Mouse (Mus musculus) midbrain, embryonic 16.5 days (tissue): ENCODE measurements around the gene Hist1h3e. TPM values are rescaled to one million over a fixed set of nuclear protein-coding genes. Genes with fewer than 3 reads are reported as not detected.
"Not testable (repeated sequence)": the region's sequence is repeated elsewhere in the genome, so short reads cannot be mapped to it uniquely, and the experiment has no call there.

Experiments used
- ATAC-seq: fragments of 200-750 bp; cut with Nextera tagmentation; 2 replicates; pipeline ENCODE4 v1.8.0; 2017; ENCODE audit warnings: moderate TSS enrichment
- H3K27ac ChIP-seq: fragments of 300-500 bp; sonication (generic); 2 replicates; pipeline ENCODE4 v1.5.1; 2014; ENCODE audit warnings: mild to moderate bottlenecking, low read length, mixed read lengths
- H3K27me3 ChIP-seq: fragments of 300-500 bp; sonication (generic); 2 replicates; pipeline ENCODE4 v1.6.1; 2014; ENCODE audit warnings: low read depth, low read length, mixed read lengths; ENCODE audit not compliant: control insufficient read depth, insufficient read depth
- H3K36me3 ChIP-seq: fragments of 300-500 bp; sonication (generic); 2 replicates; pipeline ENCODE4 v1.6.1; 2014; ENCODE audit warnings: mild to moderate bottlenecking, low read length, moderate library complexity, mixed read lengths; ENCODE audit not compliant: control insufficient read depth, insufficient read depth
- H3K4me1 ChIP-seq: fragments of 300-500 bp; sonication (generic); 2 replicates; pipeline ENCODE4 v1.6.1; 2014; ENCODE audit warnings: mild to moderate bottlenecking, low read length, mixed read lengths; ENCODE audit not compliant: control insufficient read depth, insufficient read depth
- H3K4me2 ChIP-seq: fragments of 300-500 bp; sonication (generic); 2 replicates; pipeline ENCODE4 v1.6.1; 2014; ENCODE audit warnings: mild to moderate bottlenecking, low read length, mixed read lengths
- H3K4me3 ChIP-seq: fragments of 300-500 bp; sonication (generic); 2 replicates; pipeline ENCODE4 v1.5.1; 2014; ENCODE audit warnings: low read depth, mild to moderate bottlenecking, low read length, moderate library complexity, mixed read lengths
- H3K9ac ChIP-seq: fragments of 300-500 bp; sonication (generic); 2 replicates; pipeline ENCODE4 v1.6.1; 2014; ENCODE audit warnings: low read depth, low read length, mixed read lengths
- H3K9me3 ChIP-seq: fragments of 300-500 bp; sonication (generic); replicated peaks from 2 replicates; pipeline ENCODE4 v1.6.1; 2014; ENCODE audit warnings: mild to moderate bottlenecking, low read length, mixed read lengths; ENCODE audit not compliant: control insufficient read depth, poor library complexity, severe bottlenecking
- WGBS: fragments of 180-500 bp; shearing (Covaris S2); extraction: QIAGEN DNeasy Blood & Tissue Kit; methylation state at CpG from one replicate; pipeline ENCODE4 v1.1.7; 2014; 5-methylcytosine and 5-hydroxymethylcytosine counted together
- polyA plus RNA-seq: library from polyadenylated mRNA; unstranded; fragments of >200 nt; fragmentation: Nextera tagmentation; extraction: Ambion mirVana; gene quantifications from 2 replicates; pipeline ENCODE4 v1.2.1, GENCODE M21; 2015

The Hist1h3e gene
- polyA plus RNA-seq, 1 experiment from 2014 or later = 1.0 TPM

- Histone ChIP-seq H3K4me1 (peaks cover 26% of the 10 kb centered on the region), H3K9ac (peak overlapping the region; percentile 71), H3K27ac (peak overlapping the region; percentile 94), H3K4me3 (peak overlapping the region; percentile 54), H3K4me2 (peak overlapping the region; percentile 91)
- WGBS = 0% methylated on average over 15 of the region's 36 CpGs
- H3K27me3 ChIP-seq, H3K9me3 ChIP-seq, H3K36me3 ChIP-seq: not testable (repeated sequence)
- ATAC-seq = peak; percentile 91
These were observed 23.4 kb upstream of the Hist1h3e start for GRCm38 (mm10) chr13:23585442-23586098.

GRCm38 (mm10) chr13:23585029-23585441 lies 22.9 kb upstream of the Hist1h3e start:
- peak overlapping the region; percentile 91 for H3K4me2 ChIP-seq
- H3K4me3 ChIP-seq = peak overlapping the region; percentile 54
- peaks cover 26% of the 10 kb centered on the region for H3K4me1 ChIP-seq
- H3K27ac ChIP-seq = peak overlapping the region; percentile 94
- no peaks in the 10 kb centered on the region for H3K9me3 ChIP-seq
- no peak for ATAC-seq
- no peaks in the 10 kb centered on the region for H3K36me3 ChIP-seq
- under 1% methylated on average over 21 of the region's 21 CpGs for WGBS
- H3K9ac ChIP-seq = peak overlapping the region; percentile 71
- no peaks in the 10 kb centered on the region for H3K27me3 ChIP-seq

GRCm38 (mm10) chr13:23584331-23584730 lies 22.2 kb upstream of the Hist1h3e start:
- no peaks in the 10 kb centered on the region for H3K27me3 ChIP-seq

GRCm38 (mm10) chr13:23583387-23584068 lies 21.4 kb upstream of the Hist1h3e start:
- Histone ChIP-seq H3K36me3 (no peaks in the 10 kb centered on the region), H3K9ac (no peak overlapping the region), H3K4me2 (no peak overlapping the region), H3K9me3 (no peaks in the 10 kb centered on the region), H3K27ac (no peak overlapping the region), H3K4me1 (peaks cover 26% of the 10 kb centered on the region), H3K27me3 (no peaks in the 10 kb centered on the region), H3K4me3 (no peak overlapping the region)
- no peak for ATAC-seq

More at GRCm38 (mm10) chr13:23584331-23584730, 22.2 kb upstream of the Hist1h3e start:
- Histone ChIP-seq H3K9me3 (no peaks in the 10 kb centered on the region), H3K4me1 (peaks cover 26% of the 10 kb centered on the region), H3K4me3 (peak overlapping the region; percentile 54), H3K9ac (no peak overlapping the region; the same call in 1 of the 2 replicates), H3K27ac (peak overlapping the region; percentile 94), H3K4me2 (peak overlapping the region; percentile 91), H3K36me3 (no peaks in the 10 kb centered on the region)
- no peak for ATAC-seq

- peak overlapping the region; percentile 51 for H3K4me3 ChIP-seq
- H3K9ac ChIP-seq = peak overlapping the region; percentile 72
- no peaks in the 10 kb centered on the region for H3K36me3 ChIP-seq
- H3K4me2 ChIP-seq = peak overlapping the region; percentile 94
- H3K9me3 ChIP-seq = no peaks in the 10 kb centered on the region
- ATAC-seq = no peak
- peaks cover 26% of the 10 kb centered on the region for H3K4me1 ChIP-seq
- no peaks in the 10 kb centered on the region for H3K27me3 ChIP-seq
- H3K27ac ChIP-seq = peak overlapping the region; percentile 80
- 5% methylated on average over 6 of the region's 6 CpGs for WGBS
These were observed 20.3 kb upstream of the Hist1h3e start for GRCm38 (mm10) chr13:23582219-23583056.

GRCm38 (mm10) chr13:23581408-23582218 lies 19.4 kb upstream of the Hist1h3e start, which contains the start of gene Hist1h4d:
Gene Hist1h4d, plus strand, starts transcription at chr13:23581598.
- Histone ChIP-seq H3K36me3 (no peaks in the 10 kb centered on the region), H3K4me2 (peak within 1 kb of the TSS; percentile 94), H3K27ac (peak within 1 kb of the TSS; percentile 80), H3K9me3 (no peaks in the 10 kb centered on the region), H3K9ac (peak within 1 kb of the TSS; percentile 72), H3K4me3 (peak within 1 kb of the TSS; percentile 51), H3K4me1 (peaks cover 25% of the 10 kb centered on the region), H3K27me3 (no peaks in the 10 kb centered on the region)
- peak; percentile 94 for ATAC-seq
- under 1% methylated on average over 43 of the region's 43 CpGs for WGBS

GRCm38 (mm10) chr13:23577835-23578234 lies 15.7 kb upstream of the Hist1h3e start:
- 100% methylated on average over 1 of the region's 1 CpGs for WGBS
- Histone ChIP-seq H3K4me3 (no peak overlapping the region), H3K36me3 (no peaks in the 10 kb centered on the region)

GRCm38 (mm10) chr13:23576906-23577639 lies 14.9 kb upstream of the Hist1h3e start:
- Histone ChIP-seq H3K9me3 (no peaks in the 10 kb centered on the region), H3K9ac (no peak overlapping the region), H3K4me1 (peaks cover 26% of the 10 kb centered on the region), H3K4me2 (peak overlapping the region; percentile 78), H3K27me3 (no peaks in the 10 kb centered on the region), H3K27ac (no peak overlapping the region), H3K4me3 (no peak overlapping the region), H3K36me3 (no peaks in the 10 kb centered on the region)
- WGBS = 46% methylated on average over 6 of the region's 6 CpGs
- ATAC-seq = no peak

More at GRCm38 (mm10) chr13:23577835-23578234, 15.7 kb upstream of the Hist1h3e start:
- ATAC-seq = no peak
- Histone ChIP-seq H3K9ac (no peak overlapping the region), H3K9me3 (no peaks in the 10 kb centered on the region), H3K27me3 (no peaks in the 10 kb centered on the region), H3K4me2 (no peak overlapping the region), H3K27ac (no peak overlapping the region), H3K4me1 (peaks cover 25% of the 10 kb centered on the region)
